Mouse (Mus musculus): ENCODE measurements around the gene Serinc2. TPM values are rescaled to one million over a fixed set of nuclear protein-coding genes. Genes with fewer than 3 reads are reported as not detected.

Gene Serinc2
- polyA plus RNA-seq, 1 experiment from 2014 or later = 21.0 TPM

DNA sequence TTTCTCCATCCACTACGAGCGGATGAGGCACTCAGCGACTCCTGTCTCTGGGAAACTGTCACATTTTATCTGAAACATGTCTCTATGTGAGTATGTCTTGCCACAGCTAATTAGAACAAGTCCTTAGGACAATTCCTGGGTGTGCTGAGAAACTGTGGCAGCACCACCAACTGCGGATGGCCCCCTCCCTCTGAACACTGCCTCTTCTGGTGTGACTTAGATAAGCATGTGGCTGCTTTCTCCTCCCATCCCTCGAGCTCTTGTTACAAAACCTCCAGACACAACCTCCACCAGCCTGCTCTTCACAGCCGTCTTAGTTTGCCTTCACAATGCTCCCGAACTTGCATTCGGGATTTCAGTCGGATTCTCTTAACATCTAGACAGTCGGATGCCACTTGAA lies 65.1 kb downstream of the Serinc2 start:
- Histone ChIP-seq H3K9me3 (no peaks in the 10 kb centered on the region), H3K4me1 (replicated peaks) (no peaks in the 10 kb centered on the region), H3K9ac (no peak overlapping the region), H3K36me3 (no peaks in the 10 kb centered on the region), H3K4me3 (replicated peaks) (no peak overlapping the region), H3K27me3 (replicated peaks) (no peaks in the 10 kb centered on the region), H3K27ac (no peak overlapping the region), H3K4me2 (replicated peaks) (no peak overlapping the region)
- WGBS = 70% methylated on average over 10 of the region's 10 CpGs
- no peak for ATAC-seq

GRCm38 (mm10) chr4:130213197-130213596 lies 65.8 kb downstream of the Serinc2 start:
- no peak for ATAC-seq

DNA sequence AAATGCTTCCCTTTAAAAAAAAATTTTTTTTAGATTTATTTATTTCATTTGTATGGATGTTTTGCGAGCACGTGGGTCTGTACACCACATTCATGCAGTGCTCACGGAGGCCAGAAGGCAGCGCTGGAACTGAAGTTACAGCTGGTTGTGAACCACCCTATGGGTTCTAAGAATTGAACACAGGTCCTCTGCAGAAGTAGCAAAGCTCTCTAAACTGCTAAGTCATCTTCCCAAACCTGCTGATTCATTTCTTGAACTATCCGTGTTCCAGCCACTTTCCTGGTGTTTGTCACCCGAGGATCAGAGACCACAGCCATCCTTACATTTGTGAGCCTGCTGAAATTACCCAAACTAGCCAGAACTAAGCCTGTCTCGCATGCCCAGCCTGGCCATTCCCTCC lies 66.6 kb downstream of the Serinc2 start:
- Histone ChIP-seq H3K36me3 (no peaks in the 10 kb centered on the region), H3K9ac (no peak overlapping the region), H3K4me1 (replicated peaks) (no peaks in the 10 kb centered on the region), H3K27ac (no peak overlapping the region), H3K9me3 (no peaks in the 10 kb centered on the region), H3K27me3 (replicated peaks) (no peaks in the 10 kb centered on the region), H3K4me3 (replicated peaks) (no peak overlapping the region), H3K4me2 (replicated peaks) (no peak overlapping the region)
- ATAC-seq = no peak
- WGBS = 74% methylated on average over 7 of the region's 7 CpGs

More at GRCm38 (mm10) chr4:130213197-130213596, 65.8 kb downstream of the Serinc2 start:
- no peak overlapping the region for H3K9ac ChIP-seq
- WGBS = 64% methylated on average over 4 of the region's 4 CpGs
- no peaks in the 10 kb centered on the region for H3K27me3 ChIP-seq (replicated peaks)
- H3K36me3 ChIP-seq = no peaks in the 10 kb centered on the region
- no peak overlapping the region for H3K27ac ChIP-seq
- H3K4me1 ChIP-seq (replicated peaks) = no peaks in the 10 kb centered on the region
- no peak overlapping the region for H3K4me2 ChIP-seq (replicated peaks)
- no peak overlapping the region for H3K4me3 ChIP-seq (replicated peaks)
- no peaks in the 10 kb centered on the region for H3K9me3 ChIP-seq

GRCm38 (mm10) chr4:130211870-130212269 lies 67.1 kb downstream of the Serinc2 start:
- H3K27ac ChIP-seq = no peak overlapping the region
- H3K4me3 ChIP-seq (replicated peaks) = no peak overlapping the region
- H3K36me3 ChIP-seq = no peaks in the 10 kb centered on the region
- H3K4me2 ChIP-seq (replicated peaks) = no peak overlapping the region
- no peaks in the 10 kb centered on the region for H3K9me3 ChIP-seq
- 84% methylated on average over 2 of the region's 2 CpGs for whole genome bisulfite sequencing
- ATAC-seq = no peak
- no peaks in the 10 kb centered on the region for H3K27me3 ChIP-seq (replicated peaks)
- H3K4me1 ChIP-seq (replicated peaks) = no peaks in the 10 kb centered on the region
- no peak overlapping the region for H3K9ac ChIP-seq

Other genes with a start within 250 kb of the Serinc2 start
- gene Col16a1, start 231.4 kb downstream of the Serinc2 start, polyA plus RNA-seq (2015; fragmentation: Nextera tagmentation; extraction: Ambion mirVana) = 60.0 and 63.0 TPM in 2 replicates
- gene Pef1, start 176.6 kb downstream of the Serinc2 start, polyA plus RNA-seq (2015; fragmentation: Nextera tagmentation; extraction: Ambion mirVana) = 67.0 and 76.6 TPM in 2 replicates
- gene Hcrtr1, start 139.8 kb downstream of the Serinc2 start, polyA plus RNA-seq (2015; fragmentation: Nextera tagmentation; extraction: Ambion mirVana) = 0.24 and 0.37 TPM in 2 replicates
- 65.6 and 72.9 TPM in 2 replicates for gene Tinagl1, start 104.1 kb downstream of the Serinc2 start, polyA plus RNA-seq (2015; fragmentation: Nextera tagmentation; extraction: Ambion mirVana)
- gene Gm853, start 56.8 kb downstream of the Serinc2 start, polyA plus RNA-seq (2015; fragmentation: Nextera tagmentation; extraction: Ambion mirVana) = not detected in 2 replicates
- 5.4 and 6.1 TPM in 2 replicates for gene Fabp3, start 29.4 kb upstream of the Serinc2 start, polyA plus RNA-seq (2015; fragmentation: Nextera tagmentation; extraction: Ambion mirVana)
- not detected in 2 replicates for gene Gm10570, start 29.5 kb upstream of the Serinc2 start, polyA plus RNA-seq (2015; fragmentation: Nextera tagmentation; extraction: Ambion mirVana)
- gene Zcchc17, start 80.7 kb upstream of the Serinc2 start, polyA plus RNA-seq (2015; fragmentation: Nextera tagmentation; extraction: Ambion mirVana) = 60.8 and 66.4 TPM in 2 replicates
- 132 and 139 TPM in 2 replicates for gene Snrnp40, start 80.9 kb upstream of the Serinc2 start, polyA plus RNA-seq (2015; fragmentation: Nextera tagmentation; extraction: Ambion mirVana)